Mouse (Mus musculus) heart, adult 2 months (tissue): ENCODE measurements around the gene Ly9.

Experiments used
- CTCF ChIP-seq: fragments of 200-600 bp; IDR thresholded peaks from 2 replicates; pipeline ENCODE4 v1.8.1; 2022; ENCODE audit warnings: antibody characterized with exemption, mild to moderate bottlenecking, moderate library complexity
- POLR2A ChIP-seq: fragments of 200-500 bp; IDR thresholded peaks from 2 replicates; pipeline ENCODE4 v1.6.1; 2011; ENCODE audit warnings: mild to moderate bottlenecking, low read depth, low read length, control low read depth; ENCODE audit not compliant: insufficient read depth

DNA sequence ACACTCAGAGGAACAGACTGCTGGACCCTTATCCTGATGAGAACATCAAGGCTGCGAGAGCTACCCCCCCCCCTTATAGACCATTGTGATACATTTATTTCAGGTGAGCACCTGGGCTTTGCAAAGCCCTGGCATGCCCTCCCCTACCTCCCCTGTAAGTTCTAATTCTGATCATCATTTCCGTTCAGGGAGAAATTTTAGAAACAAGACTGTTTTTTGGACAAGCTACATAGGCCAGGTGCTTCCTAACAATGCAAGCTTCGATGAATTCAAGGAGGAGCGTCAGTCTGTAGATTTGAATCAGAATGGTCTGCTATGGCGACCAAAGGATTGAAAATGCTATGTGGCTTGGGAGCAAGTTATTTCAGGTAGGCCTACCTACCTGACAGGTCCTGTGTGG, 40.5 kb upstream of the Ly9 start:
- TF ChIP-seq POLR2A (no peak), CTCF (no peak)
